Comparison of ENCODE assay signal across 16 mouse cellular contexts in genomic region chr4:130044211-130044610, GRCm38 (mm10). TPM values are rescaled to one million over a fixed set of nuclear protein-coding genes. Genes with fewer than 3 reads are reported as not detected.
DNase-seq lines count a peak whose midpoint lies in the region; ATAC-seq and TF ChIP-seq lines count a peak whose summit lies in the region.
"Had no signal": no experiment of that assay in that cellular context is flagged by ENCODE, and none has a peak within 500 bp of the region (broad histone marks: within the 10 kb centered on the region; RNA-seq: fewer than 3 reads in every experiment).

No protein-coding gene starts in this region.

- H3K4me1 ChIP-seq in forebrain, embryonic 13.5 days, result peaks cover 28% of the 10 kb centered on the region
- peaks cover 39% of the 10 kb centered on the region for H3K4me1 ChIP-seq in forebrain, embryonic 10.5 days
- peaks cover 56% of the 10 kb centered on the region for H3K4me1 ChIP-seq in neural tube, embryonic 13.5 days (replicated peaks)
- peaks cover 48% of the 10 kb centered on the region for H3K4me1 ChIP-seq in neural tube, embryonic 15.5 days
- H3K4me1 ChIP-seq in hindbrain, postnatal 0 days (ENCODE audit: insufficient read depth, low read length), result peaks cover 12% of the 10 kb centered on the region

- peaks cover 25% of the 10 kb centered on the region for H3K27me3 ChIP-seq in forebrain, embryonic 13.5 days
- peaks cover 61% of the 10 kb centered on the region for H3K27me3 ChIP-seq in forebrain, embryonic 10.5 days (ENCODE audit: poor library complexity, severe bottlenecking)
- 0 out of 2 replicates have a peak, but pooled peaks cover 5% of the 10 kb centered on the region for H3K27me3 ChIP-seq in neural tube, embryonic 13.5 days
- H3K27me3 ChIP-seq in neural tube, embryonic 15.5 days (replicated peaks), result no peaks in the 10 kb centered on the region
- H3K27me3 ChIP-seq in hindbrain, postnatal 0 days (ENCODE audit: insufficient read depth, low read length), result peaks cover 5% of the 10 kb centered on the region; the same call in 1 of the 2 replicates
- H3K27me3 ChIP-seq: hindbrain, embryonic 15.5 days had no signal

- no peaks in the 10 kb centered on the region for H3K9me3 ChIP-seq in forebrain, embryonic 13.5 days (replicated peaks)
- H3K9me3 ChIP-seq in forebrain, embryonic 10.5 days, result no peaks in the 10 kb centered on the region
- no peaks in the 10 kb centered on the region for H3K9me3 ChIP-seq in neural tube, embryonic 13.5 days
- no peaks in the 10 kb centered on the region for H3K9me3 ChIP-seq in neural tube, embryonic 15.5 days (replicated peaks)
- H3K9me3 ChIP-seq in hindbrain, postnatal 0 days (ENCODE audit: low read length), result no peaks in the 10 kb centered on the region
- H3K9me3 ChIP-seq: hindbrain, embryonic 15.5 days; neural tube, embryonic 12.5 days had no signal

- no peak for DNase-seq in forebrain, embryonic 10.5 days (ENCODE audit: extremely low spot score, low spot score)
- peak; percentile 76 for DNase-seq in hindbrain, postnatal 0 days (ENCODE audit: low spot score)
- peak; percentile 8 for DNase-seq in thymus, postnatal 25 days
- DNase-seq in heart, postnatal 36 days, result no peak
- DNase-seq in heart, postnatal 25 days (ENCODE audit: low spot score), result no peak
- DNase-seq: adrenal gland, adult 8-10 months; heart, adult 18-20 months; layer of hippocampus, postnatal 36 days; liver, postnatal 0 days had no signal

- no peak overlapping the region for H3K4me3 ChIP-seq in forebrain, embryonic 13.5 days
- no peak overlapping the region for H3K4me3 ChIP-seq in forebrain, embryonic 10.5 days
- H3K4me3 ChIP-seq in neural tube, embryonic 13.5 days, result no peak overlapping the region
- H3K4me3 ChIP-seq in neural tube, embryonic 15.5 days (replicated peaks), result no peak overlapping the region
- H3K4me3 ChIP-seq in hindbrain, postnatal 0 days (ENCODE audit: low read length), result no peak overlapping the region
- H3K4me3 ChIP-seq: hindbrain, embryonic 15.5 days; neural tube, embryonic 12.5 days had no signal

- H3K27ac ChIP-seq in forebrain, embryonic 13.5 days, result no peak overlapping the region
- no peak overlapping the region for H3K27ac ChIP-seq in forebrain, embryonic 10.5 days
- peak overlapping the region; percentile 68 for H3K27ac ChIP-seq in neural tube, embryonic 13.5 days (replicated peaks)
- H3K27ac ChIP-seq in neural tube, embryonic 15.5 days (replicated peaks), result no peak overlapping the region
- no peak overlapping the region for H3K27ac ChIP-seq in hindbrain, postnatal 0 days
- H3K27ac ChIP-seq: hindbrain, embryonic 15.5 days; neural tube, embryonic 12.5 days had no signal

- H3K9ac ChIP-seq in forebrain, embryonic 13.5 days, result no peak overlapping the region
- 0 out of 2 replicates have a peak overlapping the region, but pooled peaks have one; percentile 14 for H3K9ac ChIP-seq in neural tube, embryonic 13.5 days
- no peak overlapping the region for H3K9ac ChIP-seq in neural tube, embryonic 15.5 days (replicated peaks)
- no peak overlapping the region for H3K9ac ChIP-seq in hindbrain, postnatal 0 days (replicated peaks; ENCODE audit: low read length)
- H3K9ac ChIP-seq: hindbrain, embryonic 15.5 days; liver, postnatal 0 days; neural tube, embryonic 12.5 days had no signal

- intact Hi-C loops in heart, postnatal 36 days (cut with DNase I), result no loop called here
- intact Hi-C loops in heart, postnatal 25 days (cut with DNase I), result no loop called here

- H3K36me3 ChIP-seq in forebrain, embryonic 13.5 days (ENCODE audit: poor library complexity, severe bottlenecking), result no peaks in the 10 kb centered on the region
- no peaks in the 10 kb centered on the region for H3K36me3 ChIP-seq in forebrain, embryonic 10.5 days (replicated peaks)
- no peaks in the 10 kb centered on the region for H3K36me3 ChIP-seq in neural tube, embryonic 13.5 days
- H3K36me3 ChIP-seq in neural tube, embryonic 15.5 days, result no peaks in the 10 kb centered on the region
- H3K36me3 ChIP-seq in hindbrain, postnatal 0 days (ENCODE audit: insufficient read depth, low read length), result no peaks in the 10 kb centered on the region
- H3K36me3 ChIP-seq: hindbrain, embryonic 15.5 days; neural tube, embryonic 12.5 days had no signal

- peak; percentile 44; the same call in 1 of the 2 replicates for ATAC-seq in forebrain, embryonic 13.5 days
- ATAC-seq in neural tube, embryonic 13.5 days (ENCODE audit: low read depth), result peak; percentile 24; the same call in 1 of the 2 replicates
- no peak for ATAC-seq in neural tube, embryonic 15.5 days (ENCODE audit: low FRiP score)
- ATAC-seq in hindbrain, postnatal 0 days, result no peak
- ATAC-seq: CD4-positive, CD25-positive, alpha-beta regulatory T cell, adult 4 months; liver, postnatal 0 days had no signal

- TF ChIP-seq CTCF in hindbrain, postnatal 0 days (IDR thresholded peaks at IDR 0.05; ENCODE audit: low read depth), result no peak

- 53% methylated on average over 9 of the region's 9 CpGs for WGBS in forebrain, embryonic 13.5 days
- WGBS in forebrain, embryonic 10.5 days, result 78% methylated on average over 9 of the region's 9 CpGs
- WGBS in neural tube, embryonic 13.5 days, result 31% methylated on average over 9 of the region's 9 CpGs
- 42% methylated on average over 9 of the region's 9 CpGs for WGBS in neural tube, embryonic 15.5 days
- 23% methylated on average over 9 of the region's 9 CpGs for WGBS in hindbrain, postnatal 0 days

- H3K4me2 ChIP-seq in forebrain, embryonic 13.5 days, result no peak overlapping the region
- no peak overlapping the region for H3K4me2 ChIP-seq in neural tube, embryonic 13.5 days
- no peak overlapping the region for H3K4me2 ChIP-seq in neural tube, embryonic 15.5 days
- H3K4me2 ChIP-seq in hindbrain, postnatal 0 days (ENCODE audit: low read depth, low read length), result no peak overlapping the region
- H3K4me2 ChIP-seq: hindbrain, embryonic 15.5 days; neural tube, embryonic 12.5 days had no signal

RNA-seq across cellular contexts. Expression of gene Col16a1, which starts 3.4 kb away (rescaled TPM):
- polyA plus RNA-seq in forebrain, embryonic 13.5 days (2015; fragmentation: Nextera tagmentation; extraction: Ambion mirVana), result 2.5 and 2.9 TPM in 2 replicates
- polyA plus RNA-seq in forebrain, embryonic 10.5 days (2016; fragmentation: Nextera tagmentation; extraction: Ambion mirVana), result 2.3 and 2.4 TPM in 2 replicates
- polyA plus RNA-seq in neural tube, embryonic 13.5 days (2015; fragmentation: Nextera tagmentation; extraction: Ambion mirVana), result 11.9 and 14.7 TPM in 2 replicates
- polyA plus RNA-seq in neural tube, embryonic 15.5 days (2015; fragmentation: Nextera tagmentation; extraction: Ambion mirVana), result 24.5 and 25.8 TPM in 2 replicates
- total RNA-seq in hindbrain, postnatal 0 days (2014; rRNA removed), result 19.9 and 21.5 TPM in 2 replicates
- 13.1 and 13.8 TPM in 2 replicates for polyA plus RNA-seq in hindbrain, postnatal 0 days (2015; fragmentation: Nextera tagmentation; extraction: Ambion mirVana)
- total RNA-seq in heart, postnatal 36 days (2021), result 1 to 10 TPM; 7.4 to 8.5 TPM
- 1 to 10 TPM; 9.1 to 9.3 TPM for total RNA-seq in heart, postnatal 25 days (2021)
- total RNA-seq: megakaryocyte, adult 5-6 weeks had no signal
- polyA plus RNA-seq: CD4-positive, CD25-positive, alpha-beta regulatory T cell, adult 4 months had no signal

RNA-seq across cellular contexts. Expression of gene Pef1, which starts 58.1 kb away (rescaled TPM):
- polyA plus RNA-seq in forebrain, embryonic 13.5 days (2015; fragmentation: Nextera tagmentation; extraction: Ambion mirVana), result 68.0 and 68.4 TPM in 2 replicates
- 69.8 and 70.4 TPM in 2 replicates for polyA plus RNA-seq in forebrain, embryonic 10.5 days (2016; fragmentation: Nextera tagmentation; extraction: Ambion mirVana)
- polyA plus RNA-seq in neural tube, embryonic 13.5 days (2015; fragmentation: Nextera tagmentation; extraction: Ambion mirVana), result 61.8 and 62.9 TPM in 2 replicates
- polyA plus RNA-seq in neural tube, embryonic 15.5 days (2015; fragmentation: Nextera tagmentation; extraction: Ambion mirVana), result 65.6 and 69.7 TPM in 2 replicates
- 82.6 and 93.4 TPM in 2 replicates for total RNA-seq in hindbrain, postnatal 0 days (2014; rRNA removed)
- 59.8 and 62.0 TPM in 2 replicates for polyA plus RNA-seq in hindbrain, postnatal 0 days (2015; fragmentation: Nextera tagmentation; extraction: Ambion mirVana)
- 10 to 100 TPM; 37.5 to 37.6 TPM for total RNA-seq in heart, postnatal 36 days (2021)
- total RNA-seq in heart, postnatal 25 days (2021), result 10 to 100 TPM; 34.7 to 36.6 TPM

RNA-seq across cellular contexts. Expression of gene Adgrb2, which starts 59.5 kb away (rescaled TPM):
- 6.4 and 8.3 TPM in 2 replicates for polyA plus RNA-seq in forebrain, embryonic 13.5 days (2015; fragmentation: Nextera tagmentation; extraction: Ambion mirVana)
- 0.84 and 1.4 TPM in 2 replicates for polyA plus RNA-seq in forebrain, embryonic 10.5 days (2016; fragmentation: Nextera tagmentation; extraction: Ambion mirVana)
- polyA plus RNA-seq in neural tube, embryonic 13.5 days (2015; fragmentation: Nextera tagmentation; extraction: Ambion mirVana), result 8.1 and 9.3 TPM in 2 replicates
- 11.9 and 15.5 TPM in 2 replicates for polyA plus RNA-seq in neural tube, embryonic 15.5 days (2015; fragmentation: Nextera tagmentation; extraction: Ambion mirVana)
- 306 and 313 TPM in 2 replicates for total RNA-seq in hindbrain, postnatal 0 days (2014; rRNA removed)
- polyA plus RNA-seq in hindbrain, postnatal 0 days (2015; fragmentation: Nextera tagmentation; extraction: Ambion mirVana), result 14.3 and 15.9 TPM in 2 replicates
- total RNA-seq in heart, postnatal 36 days (2021), result 1 to 10 TPM; 2.1 to 2.6 TPM
- 1 to 10 TPM; 2.3 to 2.6 TPM for total RNA-seq in heart, postnatal 25 days (2021)
- polyA plus RNA-seq: liver, postnatal 0 days had no signal

Comparison
In these comparisons a context has a peak if more than half of its experiments do, and no peak if none do; other contexts are left out.
1. ATAC-seq: peak in forebrain, embryonic 13.5 days (single experiment) and neural tube, embryonic 13.5 days (single experiment); none in neural tube, embryonic 15.5 days (single experiment) and hindbrain, postnatal 0 days (single experiment).
2. DNase-seq: peak in hindbrain, postnatal 0 days (single experiment) and thymus, postnatal 25 days (single experiment); none in forebrain, embryonic 10.5 days (single experiment), heart, postnatal 36 days (0 of 2) and heart, postnatal 25 days (single experiment).